Mouse (Mus musculus) olfactory bulb, adult 2 months (tissue): Measurements from ENCODE around the gene Slc36a1.

Source experiments
- CTCF ChIP-seq: fragments of 200-500 bp; IDR thresholded peaks from 2 replicates; pipeline ENCODE4 v1.5.1; 2012; ENCODE audit warnings: low read depth, mild to moderate bottlenecking, low read length, moderate library complexity; ENCODE audit not compliant: insufficient read depth
- POLR2A ChIP-seq: fragments of 200-500 bp; IDR thresholded peaks from 2 replicates; pipeline ENCODE4 v1.6.1; 2012; ENCODE audit warnings: mild to moderate bottlenecking, low read depth, low read length, moderate library complexity; ENCODE audit not compliant: insufficient read depth

GRCm38 (mm10) chr11:55265647-55266046 is 61.5 kb downstream of the Slc36a1 start:
- TF ChIP-seq POLR2A (no peak), CTCF (no peak)
